Mouse (Mus musculus) hindbrain, embryonic 13.5 days (tissue): ENCODE data around the gene Gmcl1. TPM values are rescaled to one million over a fixed set of nuclear protein-coding genes. Genes with fewer than 3 reads are reported as not detected.

Source experiments
- ATAC-seq: fragments of 200-750 bp; cut with Nextera tagmentation; 2 replicates; pipeline ENCODE4 v1.8.0; 2017; ENCODE audit warnings: moderate TSS enrichment; ENCODE audit not compliant: low FRiP score
- H3K27ac ChIP-seq: fragments of 300-500 bp; sonication (generic); 2 replicates; pipeline ENCODE4 v1.5.1; 2015; ENCODE audit warnings: inconsistent platforms, mild to moderate bottlenecking, moderate library complexity
- H3K27me3 ChIP-seq: fragments of 300-500 bp; sonication (generic); 2 replicates; pipeline ENCODE4 v1.6.1; 2015; ENCODE audit warnings: mild to moderate bottlenecking, inconsistent platforms
- H3K36me3 ChIP-seq: fragments of 300-500 bp; sonication (generic); 2 replicates; pipeline ENCODE4 v1.6.1; 2015; ENCODE audit warnings: mild to moderate bottlenecking, inconsistent platforms
- H3K4me1 ChIP-seq: fragments of 300-500 bp; sonication (generic); replicated peaks from 2 replicates; pipeline ENCODE4 v1.6.1; 2015; ENCODE audit warnings: inconsistent platforms
- H3K4me2 ChIP-seq: fragments of 300-500 bp; sonication (generic); 2 replicates; pipeline ENCODE4 v1.6.1; 2015; ENCODE audit warnings: inconsistent platforms, mild to moderate bottlenecking, moderate library complexity
- H3K4me3 ChIP-seq: fragments of 300-500 bp; sonication (generic); 2 replicates; pipeline ENCODE4 v1.5.1; 2015; ENCODE audit warnings: mild to moderate bottlenecking, inconsistent platforms
- H3K9ac ChIP-seq: fragments of 300-500 bp; sonication (generic); 2 replicates; pipeline ENCODE4 v1.6.1; 2015; ENCODE audit warnings: mild to moderate bottlenecking, inconsistent platforms
- H3K9me3 ChIP-seq: fragments of 300-500 bp; sonication (generic); 2 replicates; pipeline ENCODE4 v1.6.1; 2016; ENCODE audit warnings: inconsistent platforms
- WGBS: fragments of 180-500 bp; shearing (Covaris S2); methylation state at CpG from one replicate; pipeline ENCODE4 v1.1.7; 2015; 5-methylcytosine and 5-hydroxymethylcytosine counted together
- polyA plus RNA-seq: library from polyadenylated mRNA; unstranded; fragments of >200 nt; fragmentation: Nextera tagmentation; extraction: Ambion mirVana; gene quantifications from 2 replicates; pipeline ENCODE4 v1.2.1, GENCODE M21; 2015

The Gmcl1 gene
- polyA plus RNA-seq, 1 experiment from 2014 or later = 44.2 TPM

DNA sequence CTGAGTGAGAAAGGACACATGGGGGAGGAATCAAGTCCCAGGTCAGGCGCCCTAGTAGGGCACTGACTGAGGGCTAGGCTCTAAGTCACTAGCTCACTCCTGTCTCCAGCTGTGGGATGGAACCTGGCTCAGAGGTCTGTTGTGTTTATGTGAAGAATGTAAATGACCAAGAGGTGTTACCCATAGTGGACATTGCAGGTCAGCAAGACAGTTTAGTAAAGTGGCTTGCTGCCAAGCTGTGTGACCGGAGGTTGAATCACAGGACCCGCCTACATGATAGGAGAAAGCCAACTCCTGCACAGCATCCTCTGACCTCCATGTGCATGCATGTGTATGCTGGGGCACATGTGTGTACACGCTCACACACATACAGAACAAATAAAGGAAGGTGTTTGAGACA lies 87.6 kb downstream of the Gmcl1 start:
- Histone ChIP-seq H3K4me2 (no peak overlapping the region), H3K9me3 (no peaks in the 10 kb centered on the region), H3K9ac (no peak overlapping the region), H3K36me3 (peaks cover 26% of the 10 kb centered on the region), H3K4me1 (no peaks in the 10 kb centered on the region), H3K27ac (no peak overlapping the region), H3K27me3 (no peaks in the 10 kb centered on the region), H3K4me3 (no peak overlapping the region)
- no peak for ATAC-seq
- 82% methylated on average over 4 of the region's 4 CpGs for WGBS

- H3K27ac ChIP-seq = no peak overlapping the region
- ATAC-seq = no peak
- H3K9me3 ChIP-seq = no peaks in the 10 kb centered on the region
- 83% methylated on average over 3 of the region's 3 CpGs for WGBS
- no peak overlapping the region for H3K9ac ChIP-seq
- peaks cover 19% of the 10 kb centered on the region for H3K36me3 ChIP-seq
- no peak overlapping the region for H3K4me2 ChIP-seq
- H3K27me3 ChIP-seq = no peaks in the 10 kb centered on the region
- no peaks in the 10 kb centered on the region for H3K4me1 ChIP-seq
- no peak overlapping the region for H3K4me3 ChIP-seq
Measured at GRCm38 (mm10) chr6:86644775-86645400, 88.3 kb downstream of the Gmcl1 start.

Other genes starting within 250 kb of the Gmcl1 start
- gene Pcbp1, start 207.1 kb downstream of the Gmcl1 start, polyA plus RNA-seq = 268 and 333 TPM in 2 replicates
- gene Asprv1, start 105.2 kb downstream of the Gmcl1 start, polyA plus RNA-seq = 0.74 and 0.81 TPM in 2 replicates
- gene Mxd1, start 64.2 kb downstream of the Gmcl1 start, polyA plus RNA-seq = 23.3 and 24.9 TPM in 2 replicates
- 116 and 122 TPM in 2 replicates for gene Snrnp27, start 48.9 kb downstream of the Gmcl1 start, polyA plus RNA-seq
- 5.3 and 6.2 TPM in 2 replicates for gene Anxa4, start 60.2 kb upstream of the Gmcl1 start, polyA plus RNA-seq
- gene Aak1, start 116.1 kb upstream of the Gmcl1 start, polyA plus RNA-seq = 34.5 and 36.5 TPM in 2 replicates